Mouse (Mus musculus) intestine, embryonic 16.5 days (tissue): ENCODE measurements around the gene Olfr1469. TPM values are rescaled to one million over a fixed set of nuclear protein-coding genes. Genes with fewer than 3 reads are reported as not detected.
"Not testable (repeated sequence)": the region's sequence is repeated elsewhere in the genome, so short reads cannot be mapped to it uniquely, and the experiment has no call there.

Source experiments
- ATAC-seq: fragments of 200-750 bp; cut with Nextera tagmentation; 2 replicates; pipeline ENCODE4 v1.8.0; 2017; ENCODE audit warnings: moderate TSS enrichment, moderate library complexity
- H3K27ac ChIP-seq: fragments of 300-500 bp; sonication (generic); 2 replicates; pipeline ENCODE4 v1.5.1; 2014; ENCODE audit warnings: mild to moderate bottlenecking, low read length
- H3K27me3 ChIP-seq: fragments of 300-500 bp; sonication (generic); replicated peaks from 2 replicates; pipeline ENCODE4 v1.6.1; 2014; ENCODE audit warnings: low read length, control low read depth, mixed read lengths; ENCODE audit not compliant: control insufficient read depth, insufficient read depth
- H3K36me3 ChIP-seq: fragments of 300-500 bp; sonication (generic); 2 replicates; pipeline ENCODE4 v1.6.1; 2014; ENCODE audit warnings: low read length, control low read depth; ENCODE audit not compliant: control insufficient read depth, insufficient read depth
- H3K4me1 ChIP-seq: fragments of 300-500 bp; sonication (generic); 2 replicates; pipeline ENCODE4 v1.6.1; 2014; ENCODE audit warnings: low read length, control low read depth, mixed read lengths; ENCODE audit not compliant: control insufficient read depth, insufficient read depth
- H3K4me2 ChIP-seq: fragments of 300-500 bp; sonication (generic); 2 replicates; pipeline ENCODE4 v1.6.1; 2014; ENCODE audit warnings: low read depth, low read length, control low read depth
- H3K4me3 ChIP-seq: fragments of 300-500 bp; sonication (generic); 2 replicates; pipeline ENCODE4 v1.5.1; 2014; ENCODE audit warnings: mild to moderate bottlenecking, low read length
- H3K9ac ChIP-seq: fragments of 300-500 bp; sonication (generic); 2 replicates; pipeline ENCODE4 v1.6.1; 2014; ENCODE audit warnings: low read depth, low read length
- H3K9me3 ChIP-seq: fragments of 300-500 bp; sonication (generic); 2 replicates; pipeline ENCODE4 v1.6.1; 2016; ENCODE audit warnings: low read length, control low read depth; ENCODE audit not compliant: control insufficient read depth
- WGBS: fragments of 180-500 bp; shearing (Covaris S2); extraction: QIAGEN DNeasy Blood & Tissue Kit; methylation state at CpG from one replicate; pipeline ENCODE4 v1.1.7; 2014; 5-methylcytosine and 5-hydroxymethylcytosine counted together
- polyA plus RNA-seq: library from polyadenylated mRNA; unstranded; fragments of >200 nt; fragmentation: Nextera tagmentation; extraction: Ambion mirVana; gene quantifications from 2 replicates; pipeline ENCODE4 v1.2.1, GENCODE M21; 2015

Olfr1469 gene
- not detected in 2 replicates for polyA plus RNA-seq

DNA sequence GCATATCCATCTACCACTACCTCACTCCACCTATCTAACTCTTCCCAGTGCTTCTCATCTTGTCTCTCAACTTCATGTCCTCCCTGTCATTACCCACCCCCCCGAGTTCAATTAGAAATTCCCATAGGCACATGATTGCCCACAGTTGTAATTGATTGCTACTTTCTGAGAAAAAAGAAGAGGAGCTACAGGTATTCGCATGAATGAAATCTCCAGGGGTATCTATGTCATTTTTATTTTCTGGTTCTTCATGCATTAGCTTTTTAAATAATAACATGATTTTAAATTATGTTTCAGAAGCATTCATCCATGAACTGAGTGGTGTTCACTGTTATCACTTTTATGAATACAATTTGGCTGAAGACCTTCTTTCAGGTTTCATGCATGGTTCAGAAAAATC is at the start of gene Olfr1469:
TSS of gene Olfr1469 (plus strand) at position 301 of the 400 bp plus-strand sequence.
- Histone ChIP-seq H3K36me3 (no peaks in the 10 kb centered on the region), H3K27me3 (no peaks in the 10 kb centered on the region), H3K9me3 (no peaks in the 10 kb centered on the region), H3K27ac (no peak within 1 kb of the TSS), H3K4me3 (no peak within 1 kb of the TSS), H3K9ac (no peak within 1 kb of the TSS), H3K4me2 (no peak within 1 kb of the TSS), H3K4me1 (no peaks in the 10 kb centered on the region)
- ATAC-seq: no peak
- WGBS: 70% methylated on average over 2 of the region's 2 CpGs

DNA sequence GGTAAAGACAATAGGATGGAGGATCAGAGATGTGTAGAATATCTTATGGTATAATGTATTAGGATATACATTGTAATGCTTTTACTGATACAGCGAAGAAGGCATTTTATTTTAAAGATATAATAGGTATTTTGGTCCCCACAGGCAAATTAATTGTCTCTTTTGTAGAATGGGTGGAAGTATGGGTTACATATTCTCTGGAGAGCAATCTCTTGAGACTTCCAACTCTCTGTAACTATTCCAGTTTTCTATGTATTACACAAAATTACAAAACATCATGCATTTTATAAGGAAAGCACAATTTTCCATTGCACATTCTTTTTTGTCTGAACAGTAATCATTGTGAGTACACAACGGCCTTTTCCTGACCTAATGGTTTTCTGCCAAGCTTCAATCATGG is 45.7 kb upstream of the Olfr1469 start, which contains the start of gene Olfr1467:
TSS of gene Olfr1467 (plus strand) at position 301 of the 400 bp plus-strand sequence.
- Histone ChIP-seq H3K4me1 (no peaks in the 10 kb centered on the region), H3K9ac (no peak within 1 kb of the TSS), H3K27me3 (no peaks in the 10 kb centered on the region), H3K4me2 (no peak within 1 kb of the TSS), H3K4me3 (no peak within 1 kb of the TSS), H3K27ac (no peak within 1 kb of the TSS), H3K36me3 (no peaks in the 10 kb centered on the region), H3K9me3 (no peaks in the 10 kb centered on the region)
- no peak for ATAC-seq
- 67% methylated on average over 2 of the region's 2 CpGs for WGBS

DNA sequence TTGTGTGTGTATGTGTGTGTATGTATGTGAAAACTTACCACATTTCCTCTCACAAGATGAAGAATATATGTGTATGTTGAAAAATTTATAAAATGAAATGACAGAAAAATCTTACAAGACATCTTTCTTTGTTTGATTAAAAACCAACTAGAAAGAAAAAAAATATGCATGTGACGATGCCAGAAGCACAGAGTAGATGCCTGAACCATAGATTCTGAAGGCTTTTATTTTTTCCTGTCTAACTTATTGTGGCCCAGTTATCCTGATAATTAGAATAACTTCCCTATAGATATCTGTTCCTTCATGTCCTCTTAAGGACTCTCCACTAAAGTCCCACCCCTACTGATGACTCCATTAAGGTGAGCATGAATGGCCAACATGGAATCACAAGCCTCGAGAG is 35.5 kb downstream of the Olfr1469 start, which contains the start of gene Olfr1471:
TSS of gene Olfr1471 (plus strand) at position 301 of the 400 bp plus-strand sequence.
- not testable (repeated sequence) for H3K9me3 ChIP-seq, H3K27ac ChIP-seq, H3K27me3 ChIP-seq, H3K36me3 ChIP-seq, H3K4me2 ChIP-seq, H3K4me3 ChIP-seq, ATAC-seq, H3K4me1 ChIP-seq, H3K9ac ChIP-seq
- WGBS: 77% methylated on average over 2 of the region's 2 CpGs

DNA sequence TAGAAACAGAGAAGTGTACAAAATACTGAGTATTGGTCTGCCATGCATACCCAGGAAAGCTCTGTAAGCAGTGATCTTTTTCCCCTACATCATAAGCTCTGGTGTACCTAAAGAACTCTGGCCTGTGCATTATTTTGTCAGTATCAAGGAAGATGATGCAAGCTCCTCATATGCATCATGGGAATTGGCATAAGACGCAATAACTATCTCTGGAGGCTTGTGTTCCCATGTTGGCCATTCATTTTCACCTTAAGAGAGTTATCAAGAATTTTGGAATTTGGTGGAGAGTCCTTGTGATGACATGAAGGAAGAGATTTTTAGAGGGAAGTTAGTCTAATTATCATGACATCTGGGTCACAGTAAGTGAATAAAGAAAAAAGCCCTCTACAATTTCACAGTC is 48.3 kb downstream of the Olfr1469 start, which contains the start of gene Olfr1472:
TSS of gene Olfr1472 (minus strand) at position 101 of the 400 bp plus-strand sequence.
- Histone ChIP-seq H3K36me3 (no peaks in the 10 kb centered on the region), H3K27ac (no peak within 1 kb of the TSS), H3K27me3 (no peaks in the 10 kb centered on the region), H3K4me1 (no peaks in the 10 kb centered on the region), H3K9me3 (no peaks in the 10 kb centered on the region), H3K4me3 (no peak within 1 kb of the TSS), H3K4me2 (no peak within 1 kb of the TSS), H3K9ac (no peak within 1 kb of the TSS)
- ATAC-seq: no peak
- WGBS: 80% methylated on average over 1 of the region's 1 CpGs

Other genes starting within 250 kb of the Olfr1469 start
- not detected in 2 replicates for gene Olfr1461, start 244.8 kb upstream of the Olfr1469 start, polyA plus RNA-seq
- not detected in 2 replicates for gene Olfr1462, start 222.1 kb upstream of the Olfr1469 start, polyA plus RNA-seq
- gene Olfr1463, start 176.5 kb upstream of the Olfr1469 start, polyA plus RNA-seq: not detected in 2 replicates
- gene Olfr1465, start 92.3 kb upstream of the Olfr1469 start, polyA plus RNA-seq: not detected in 2 replicates
- not detected in 2 replicates for gene Olfr1466, start 69.0 kb upstream of the Olfr1469 start, polyA plus RNA-seq
- gene Olfr1467, start 45.6 kb upstream of the Olfr1469 start, polyA plus RNA-seq: not detected in 2 replicates
- gene Olfr1471, start 35.6 kb downstream of the Olfr1469 start, polyA plus RNA-seq: not detected in 2 replicates
- gene Olfr1472, start 48.2 kb downstream of the Olfr1469 start, polyA plus RNA-seq: not detected in 2 replicates
- not detected in 2 replicates for gene Olfr1474, start 61.7 kb downstream of the Olfr1469 start, polyA plus RNA-seq
- gene Olfr1475, start 72.3 kb downstream of the Olfr1469 start, polyA plus RNA-seq: not detected in 2 replicates
- not detected in 2 replicates for gene Olfr1477, start 92.7 kb downstream of the Olfr1469 start, polyA plus RNA-seq
- not detected in 2 replicates for gene Olfr1480, start 120.1 kb downstream of the Olfr1469 start, polyA plus RNA-seq
- gene Olfr1484, start 175.7 kb downstream of the Olfr1469 start, polyA plus RNA-seq: not detected in 2 replicates
- gene Olfr1487, start 209.5 kb downstream of the Olfr1469 start, polyA plus RNA-seq: not detected in 2 replicates
- gene Olfr1489, start 223.8 kb downstream of the Olfr1469 start, polyA plus RNA-seq: not detected in 2 replicates
- not detected in 2 replicates for gene Olfr1490, start 243.2 kb downstream of the Olfr1469 start, polyA plus RNA-seq